Mouse (Mus musculus) E14TG2a.4 (cell line): Measurements from ENCODE around the gene Ptpn12.

Source experiments
- CTCF ChIP-seq: conservative IDR thresholded peaks from 2 replicates; pipeline ENCODE4 v1.5.1; 2014; ENCODE audit warnings: low read length
- NANOG ChIP-seq: IDR thresholded peaks from 2 replicates; pipeline ENCODE4 v1.6.1; 2014; ENCODE audit warnings: borderline replicate concordance, low read length, mixed read lengths

DNA sequence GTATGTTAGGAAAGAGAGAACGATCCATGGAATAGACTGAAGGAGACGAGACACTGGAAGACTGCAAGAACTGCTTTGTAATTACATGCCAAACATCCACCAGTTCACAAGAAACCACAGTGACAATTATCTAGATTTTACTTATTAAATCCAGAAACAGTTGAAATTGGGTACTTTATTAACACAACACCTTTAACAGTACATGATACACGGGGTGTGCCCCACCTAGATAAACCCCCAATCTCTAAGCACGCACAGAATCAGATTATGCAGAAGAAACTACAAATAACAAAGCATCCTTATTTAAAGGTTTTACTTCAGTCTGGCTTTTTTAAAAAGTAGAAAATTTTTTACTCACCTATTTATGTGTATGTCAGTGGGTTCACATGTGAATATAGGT, 8.6 kb downstream of the Ptpn12 start:
- TF ChIP-seq CTCF (no peak), NANOG (no peak)
